Mouse (Mus musculus): ENCODE measurements around the gene Cox7a2l.

GRCm38 (mm10) chr17:83542424-83542823 is 25.3 kb upstream of the Cox7a2l start:
- TF ChIP-seq CTCF (IDR thresholded peaks at IDR 0.05; ENCODE audit: control insufficient read depth, insufficient read depth, insufficient replicate concordance, low read depth, low read length): no peak
- no peak for TF ChIP-seq POLR2A (IDR thresholded peaks at IDR 0.05; ENCODE audit: control insufficient read depth, low read depth, low read length)

Data from testis, adult 2 months (tissue).